Mouse (Mus musculus): ENCODE data around the gene Adamts18.

Gene Adamts18

GRCm38 (mm10) chr8:113755866-113756265 is 92.7 kb downstream of the Adamts18 start:
- no peak for DNase-seq (ENCODE audit: low spot score in 2 of 2)

- DNase-seq (ENCODE audit: low spot score in 2 of 2), result no peak
These were observed 95.4 kb downstream of the Adamts18 start for GRCm38 (mm10) chr8:113753153-113753552.

GRCm38 (mm10) chr8:113752349-113752748 is 96.2 kb downstream of the Adamts18 start:
- DNase-seq (ENCODE audit: low spot score in 2 of 2), result no peak

GRCm38 (mm10) chr8:113735496-113736060 is 113.0 kb downstream of the Adamts18 start:
- no peak for DNase-seq (ENCODE audit: low spot score in 2 of 2)

- no peak for DNase-seq (ENCODE audit: low spot score in 2 of 2)
These were observed 123.2 kb downstream of the Adamts18 start for GRCm38 (mm10) chr8:113725331-113725730.

GRCm38 (mm10) chr8:113723873-113724538 is 124.5 kb downstream of the Adamts18 start:
- no peak for DNase-seq (ENCODE audit: low spot score in 2 of 2)

- DNase-seq (ENCODE audit: low spot score in 2 of 2), result no peak
These were observed 127.1 kb downstream of the Adamts18 start for GRCm38 (mm10) chr8:113721459-113721858.

- DNase-seq (ENCODE audit: low spot score in 2 of 2), result no peak
These were observed 143.6 kb downstream of the Adamts18 start for GRCm38 (mm10) chr8:113704968-113705367.

- no peak for DNase-seq (ENCODE audit: low spot score in 2 of 2)
These were observed 156.8 kb downstream of the Adamts18 start for GRCm38 (mm10) chr8:113691622-113692343.

GRCm38 (mm10) chr8:113688543-113688915 is 160.0 kb downstream of the Adamts18 start:
- DNase-seq (ENCODE audit: low spot score in 2 of 2), result no peak

- no peak for DNase-seq (ENCODE audit: low spot score in 2 of 2)
These were observed 160.5 kb downstream of the Adamts18 start for GRCm38 (mm10) chr8:113687889-113688542.

GRCm38 (mm10) chr8:113679361-113679760 is 169.2 kb downstream of the Adamts18 start:
- no peak for DNase-seq (ENCODE audit: low spot score in 2 of 2)

- DNase-seq (ENCODE audit: low spot score in 2 of 2), result no peak
These were observed 171.7 kb downstream of the Adamts18 start for GRCm38 (mm10) chr8:113676811-113677210.

- no peak for DNase-seq (ENCODE audit: low spot score in 2 of 2)
These were observed 173.3 kb downstream of the Adamts18 start for GRCm38 (mm10) chr8:113675281-113675680.

GRCm38 (mm10) chr8:113674611-113675010 is 173.9 kb downstream of the Adamts18 start:
- DNase-seq (ENCODE audit: low spot score in 2 of 2), result no peak

GRCm38 (mm10) chr8:113673300-113673699 is 175.2 kb downstream of the Adamts18 start:
- no peak for DNase-seq (ENCODE audit: low spot score in 2 of 2)

- DNase-seq (ENCODE audit: low spot score in 2 of 2), result no peak
These were observed 175.8 kb downstream of the Adamts18 start for GRCm38 (mm10) chr8:113672599-113673255.

- DNase-seq (ENCODE audit: low spot score in 2 of 2), result no peak
These were observed 178.6 kb downstream of the Adamts18 start for GRCm38 (mm10) chr8:113669924-113670323.

GRCm38 (mm10) chr8:113666714-113667432 is 181.7 kb downstream of the Adamts18 start:
- no peak for DNase-seq (ENCODE audit: low spot score in 2 of 2)

- no peak for DNase-seq (ENCODE audit: low spot score in 2 of 2)
These were observed 182.6 kb downstream of the Adamts18 start for GRCm38 (mm10) chr8:113665951-113666350.

- DNase-seq (ENCODE audit: low spot score in 2 of 2), result no peak
These were observed 183.5 kb downstream of the Adamts18 start for GRCm38 (mm10) chr8:113665036-113665435.
